Mouse (Mus musculus): ENCODE data around the gene Tec.

- TF ChIP-seq EP300 (optimal IDR thresholded peaks at IDR 0.05) (no peak), CTCF (IDR thresholded peaks at IDR 0.05; ENCODE audit: low read depth) (no peak)
Measured at GRCm38 (mm10) chr5:72743103-72743502, 125.2 kb downstream of the Tec start.

Measured in stomach, postnatal 0 days (tissue).